Mouse (Mus musculus) naive thymus-derived CD4-positive, alpha-beta T cell, adult 2 months (primary cell): ENCODE results near the gene Rnase12.
"Not testable (repeated sequence)": the region's sequence is repeated elsewhere in the genome, so short reads cannot be mapped to it uniquely, and the experiment has no call there.

ENCODE experiments used
- DNase-seq: peaks from one replicate; pipeline ENCODE4 v3.0.0-alpha.2; 2011; ENCODE audit warnings: low read depth

Rnase12 gene

DNA sequence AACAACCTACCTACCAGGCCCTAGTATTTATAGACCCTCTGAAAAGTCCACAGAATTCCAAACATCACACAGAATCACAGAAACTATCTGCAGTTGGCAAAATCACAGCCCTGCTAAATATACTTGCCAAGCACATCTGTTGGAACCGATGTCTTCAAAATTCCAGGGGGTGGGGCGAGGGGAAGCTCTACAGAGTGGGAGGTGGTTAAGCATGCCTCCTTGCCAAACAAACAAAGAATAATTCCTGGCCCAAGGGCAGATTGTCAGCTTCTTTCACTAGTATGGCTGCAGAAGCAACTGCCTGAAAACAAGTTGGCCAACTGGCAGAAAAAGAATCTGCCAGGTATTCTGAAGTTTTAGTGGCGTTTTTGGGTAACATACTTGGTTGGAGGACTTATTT is 40.2 kb downstream of the Rnase12 start:
- no peak for DNase-seq

DNA sequence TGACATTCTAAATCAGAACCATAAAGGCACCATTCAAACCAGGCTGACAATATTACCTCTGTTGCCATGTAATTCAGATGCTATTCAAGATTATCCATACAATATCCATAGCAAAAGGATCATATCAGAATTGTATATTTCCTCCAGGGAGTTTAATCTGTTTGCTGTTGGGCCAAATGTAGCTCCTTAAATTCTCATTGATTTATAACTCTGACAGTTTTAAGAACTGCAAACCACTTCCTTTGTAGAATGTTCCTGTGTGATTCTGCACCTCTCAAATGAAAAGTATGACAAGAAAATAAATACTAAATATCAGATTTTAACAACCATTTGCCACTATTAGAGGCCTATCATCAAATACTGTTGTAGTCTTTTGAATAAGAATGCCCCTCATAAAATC is 41.7 kb downstream of the Rnase12 start:
- no peak for DNase-seq

DNA sequence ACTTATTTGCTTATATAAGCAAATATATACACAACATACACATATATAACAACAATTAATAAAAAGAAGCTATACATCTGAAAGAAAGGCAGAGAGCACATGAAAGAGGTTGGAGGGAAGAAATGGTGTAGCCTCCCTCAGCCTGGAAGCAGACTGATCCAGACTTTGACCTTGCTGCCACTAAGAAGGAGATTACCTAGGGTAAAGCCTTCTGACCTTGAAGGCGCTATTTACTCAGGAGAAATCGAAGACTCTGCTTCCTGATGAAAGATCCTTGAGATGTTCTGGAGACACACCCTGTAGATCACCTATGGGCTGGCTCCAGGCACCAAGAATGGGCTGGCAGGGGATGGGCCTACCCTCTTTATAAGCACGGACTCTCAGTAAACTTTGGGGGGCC is 42.7 kb downstream of the Rnase12 start:
- DNase-seq, result not testable (repeated sequence)

- no peak for DNase-seq
These were observed 47.9 kb downstream of the Rnase12 start for GRCm38 (mm10) chr14:51009572-51009971.

GRCm38 (mm10) chr14:51008781-51009180 is 48.7 kb downstream of the Rnase12 start:
- DNase-seq, result no peak

GRCm38 (mm10) chr14:51007914-51008713 is 49.3 kb downstream of the Rnase12 start:
- DNase-seq, result no peak

- DNase-seq, result no peak
These were observed 50.2 kb downstream of the Rnase12 start, which contains the start of gene Rnase10 for GRCm38 (mm10) chr14:51007152-51007801. Rnase10 (plus strand) TSS chr14:51007751.
